Mouse (Mus musculus) cerebellum, adult 2 months (tissue): ENCODE measurements around the gene Rtl5. TPM values are rescaled to one million over a fixed set of nuclear protein-coding genes. Genes with fewer than 3 reads are reported as not detected.

ENCODE experiments used
- DNase-seq, 2 experiments: peaks; one replicate each; pipeline ENCODE4 v3.0.0; 2021
- H3K27ac ChIP-seq: fragments of 200-500 bp; 2 replicates; pipeline ENCODE4 v1.5.1; 2012; ENCODE audit warnings: low read length, control low read depth, inconsistent platforms; ENCODE audit not compliant: insufficient read depth
- H3K27me3 ChIP-seq: fragments of 200-500 bp; 2 replicates; pipeline ENCODE4 v1.6.1; 2012; ENCODE audit warnings: inconsistent platforms, mild to moderate bottlenecking, low read length, moderate library complexity; ENCODE audit not compliant: control insufficient read depth, insufficient read depth
- H3K4me1 ChIP-seq: fragments of 200-500 bp; 2 replicates; pipeline ENCODE4 v1.6.1; 2011; ENCODE audit warnings: low read length; ENCODE audit not compliant: control insufficient read depth, insufficient read depth
- H3K4me3 ChIP-seq: fragments of 200-500 bp; replicated peaks from 2 replicates; pipeline ENCODE3; 2011; ENCODE audit warnings: mild to moderate bottlenecking, low read depth, low read length, control low read depth; ENCODE audit not compliant: insufficient read depth
- CTCF ChIP-seq: fragments of 200-500 bp; IDR thresholded peaks from 2 replicates; pipeline ENCODE4 v1.5.1; 2011; ENCODE audit warnings: low read depth, mild to moderate bottlenecking, control low read depth, low read length, moderate library complexity, borderline replicate concordance; ENCODE audit not compliant: insufficient read depth
- POLR2A ChIP-seq: fragments of 200-500 bp; IDR thresholded peaks from 2 replicates; pipeline ENCODE4 v1.6.1; 2011; ENCODE audit warnings: low read length, control low read depth, borderline replicate concordance; ENCODE audit not compliant: insufficient read depth
- WGBS: fragments of 180-500 bp; shearing (Covaris S2); methylation state at CpG from one replicate; pipeline ENCODE4 v1.1.7; 2018; 5-methylcytosine and 5-hydroxymethylcytosine counted together
- polyA plus RNA-seq: library from polyadenylated mRNA; depleted of rRNA; stranded (reverse); fragments of >200 nt; gene quantifications from 2 replicates; pipeline ENCODE4 v1.2.3, GENCODE M21; 2012; rRNA removed

The Rtl5 gene
- polyA plus RNA-seq, 1 experiment: 16.1 TPM

GRCm38 (mm10) chrX:102019471-102020240 is 51.4 kb downstream of the Rtl5 start:
- Histone ChIP-seq H3K4me3 (no peak overlapping the region), H3K27ac (no peak overlapping the region), H3K27me3 (no peaks in the 10 kb centered on the region), H3K4me1 (peaks cover 30% of the 10 kb centered on the region)
- 15% methylated on average over 7 of the region's 7 CpGs for WGBS
- DNase-seq: peak; percentile 52 to 69
- no peak for TF ChIP-seq CTCF
- TF ChIP-seq POLR2A: no peak

- Histone ChIP-seq H3K27me3 (no peaks in the 10 kb centered on the region), H3K4me3 (no peak overlapping the region), H3K4me1 (peaks cover 30% of the 10 kb centered on the region), H3K27ac (no peak overlapping the region)
- no peak for DNase-seq
- 37% methylated on average over 3 of the region's 3 CpGs for WGBS
- TF ChIP-seq POLR2A (no peak), CTCF (no peak)
Observed at GRCm38 (mm10) chrX:102018890-102019289, 52.2 kb downstream of the Rtl5 start.

GRCm38 (mm10) chrX:102017213-102017923 is 53.7 kb downstream of the Rtl5 start:
- Histone ChIP-seq H3K4me1 (peaks cover 30% of the 10 kb centered on the region), H3K4me3 (no peak overlapping the region), H3K27me3 (no peaks in the 10 kb centered on the region), H3K27ac (no peak overlapping the region)
- 43% methylated on average over 9 of the region's 9 CpGs for WGBS
- TF ChIP-seq CTCF: no peak
- TF ChIP-seq POLR2A: no peak
- no peak for DNase-seq

Other genes starting within 250 kb of the Rtl5 start
- gene Nhsl2, start 221.9 kb downstream of the Rtl5 start, polyA plus RNA-seq: 13.1 and 15.7 TPM in 2 replicates
- gene Pin4, start 48.1 kb upstream of the Rtl5 start, polyA plus RNA-seq: 42.2 and 51.5 TPM in 2 replicates
- gene Ercc6l, start 85.8 kb upstream of the Rtl5 start, polyA plus RNA-seq: 0.08 and 0.10 TPM in 2 replicates
- gene Rps4x, start 118.1 kb upstream of the Rtl5 start, polyA plus RNA-seq: 438 and 491 TPM in 2 replicates
- 11.4 and 13.2 TPM in 2 replicates for gene Cited1, start 180.9 kb upstream of the Rtl5 start, polyA plus RNA-seq